Mouse (Mus musculus) hindbrain, embryonic 15.5 days (tissue): Measurements from ENCODE around the gene Prss22. TPM values are rescaled to one million over a fixed set of nuclear protein-coding genes. Genes with fewer than 3 reads are reported as not detected.

Source experiments
- ATAC-seq: fragments of 200-750 bp; cut with Nextera tagmentation; 2 replicates; pipeline ENCODE4 v1.8.0; 2017; ENCODE audit warnings: low read depth, moderate number of reproducible peaks, moderate TSS enrichment; ENCODE audit not compliant: low FRiP score
- H3K27ac ChIP-seq: fragments of 300-500 bp; sonication (generic); replicated peaks from 2 replicates; pipeline ENCODE4 v1.5.1; 2015; ENCODE audit warnings: mild to moderate bottlenecking, inconsistent platforms
- H3K27me3 ChIP-seq: fragments of 300-500 bp; sonication (generic); 2 replicates; pipeline ENCODE4 v1.6.1; 2015; ENCODE audit warnings: control low read depth, inconsistent platforms
- H3K36me3 ChIP-seq: fragments of 300-500 bp; sonication (generic); 2 replicates; pipeline ENCODE4 v1.6.1; 2015; ENCODE audit warnings: control low read depth, inconsistent platforms
- H3K4me1 ChIP-seq: fragments of 300-500 bp; sonication (generic); replicated peaks from 2 replicates; pipeline ENCODE4 v1.6.1; 2015; ENCODE audit warnings: control low read depth, inconsistent platforms
- H3K4me2 ChIP-seq: fragments of 300-500 bp; sonication (generic); 2 replicates; pipeline ENCODE4 v1.6.1; 2015; ENCODE audit warnings: moderate library complexity, mild to moderate bottlenecking, inconsistent platforms
- H3K4me3 ChIP-seq: fragments of 300-500 bp; sonication (generic); 2 replicates; pipeline ENCODE4 v1.5.1; 2015; ENCODE audit warnings: mild to moderate bottlenecking, inconsistent platforms
- H3K9ac ChIP-seq: fragments of 300-500 bp; sonication (generic); 2 replicates; pipeline ENCODE4 v1.6.1; 2015; ENCODE audit warnings: inconsistent platforms
- H3K9me3 ChIP-seq: fragments of 300-500 bp; sonication (generic); 2 replicates; pipeline ENCODE4 v1.6.1; 2016; ENCODE audit warnings: control low read depth, inconsistent platforms
- WGBS: fragments of 180-500 bp; shearing (Covaris S2); methylation state at CpG from one replicate; pipeline ENCODE4 v1.1.7; 2015; 5-methylcytosine and 5-hydroxymethylcytosine counted together
- polyA plus RNA-seq: library from polyadenylated mRNA; unstranded; fragments of >200 nt; fragmentation: Nextera tagmentation; extraction: Ambion mirVana; gene quantifications from 2 replicates; pipeline ENCODE4 v1.2.1, GENCODE M21; 2015

The Prss22 gene
- polyA plus RNA-seq, 1 experiment from 2014 or later: not detected

- WGBS: 88% methylated on average over 5 of the region's 5 CpGs
- H3K9me3 ChIP-seq: no peaks in the 10 kb centered on the region
- H3K27ac ChIP-seq: no peak overlapping the region
- H3K4me2 ChIP-seq: no peak overlapping the region
- ATAC-seq: no peak
- H3K36me3 ChIP-seq: no peaks in the 10 kb centered on the region
- no peaks in the 10 kb centered on the region for H3K27me3 ChIP-seq
- no peaks in the 10 kb centered on the region for H3K4me1 ChIP-seq
- H3K9ac ChIP-seq: no peak overlapping the region
- H3K4me3 ChIP-seq: no peak overlapping the region
Measured at GRCm38 (mm10) chr17:24014433-24014965, 16.6 kb upstream of the Prss22 start.

GRCm38 (mm10) chr17:24012921-24013320 is 15.0 kb upstream of the Prss22 start:
- no peaks in the 10 kb centered on the region for H3K4me1 ChIP-seq
- H3K27ac ChIP-seq: no peak overlapping the region
- WGBS: 74% methylated on average over 2 of the region's 2 CpGs
- no peak overlapping the region for H3K4me3 ChIP-seq
- no peak overlapping the region for H3K9ac ChIP-seq
- no peak overlapping the region for H3K4me2 ChIP-seq
- no peak for ATAC-seq
- no peaks in the 10 kb centered on the region for H3K27me3 ChIP-seq
- no peaks in the 10 kb centered on the region for H3K9me3 ChIP-seq
- no peaks in the 10 kb centered on the region for H3K36me3 ChIP-seq

GRCm38 (mm10) chr17:24009617-24010016 is 11.7 kb upstream of the Prss22 start:
- Histone ChIP-seq H3K4me1 (no peaks in the 10 kb centered on the region), H3K4me2 (no peak overlapping the region), H3K36me3 (no peaks in the 10 kb centered on the region), H3K4me3 (no peak overlapping the region), H3K9ac (no peak overlapping the region), H3K9me3 (no peaks in the 10 kb centered on the region), H3K27me3 (no peaks in the 10 kb centered on the region), H3K27ac (no peak overlapping the region)
- WGBS: 59% methylated on average over 5 of the region's 5 CpGs
- ATAC-seq: no peak

- Histone ChIP-seq H3K36me3 (no peaks in the 10 kb centered on the region), H3K4me3 (no peak overlapping the region), H3K9ac (no peak overlapping the region), H3K9me3 (no peaks in the 10 kb centered on the region), H3K4me1 (no peaks in the 10 kb centered on the region), H3K27me3 (no peaks in the 10 kb centered on the region), H3K27ac (no peak overlapping the region), H3K4me2 (no peak overlapping the region)
- no peak for ATAC-seq
- WGBS: 86% methylated on average over 4 of the region's 4 CpGs
Measured at GRCm38 (mm10) chr17:24008105-24008504, 10.2 kb upstream of the Prss22 start.

GRCm38 (mm10) chr17:24007391-24007790 is 9.5 kb upstream of the Prss22 start:
- ATAC-seq: no peak
- Histone ChIP-seq H3K4me3 (no peak overlapping the region), H3K9me3 (no peaks in the 10 kb centered on the region), H3K9ac (no peak overlapping the region), H3K4me1 (no peaks in the 10 kb centered on the region), H3K27ac (no peak overlapping the region), H3K36me3 (no peaks in the 10 kb centered on the region), H3K27me3 (no peaks in the 10 kb centered on the region), H3K4me2 (no peak overlapping the region)
- WGBS: 72% methylated on average over 1 of the region's 1 CpGs

GRCm38 (mm10) chr17:24006930-24007329 is 9.0 kb upstream of the Prss22 start:
- Histone ChIP-seq H3K27me3 (no peaks in the 10 kb centered on the region), H3K4me2 (no peak overlapping the region), H3K4me1 (no peaks in the 10 kb centered on the region), H3K9ac (no peak overlapping the region), H3K9me3 (no peaks in the 10 kb centered on the region), H3K36me3 (no peaks in the 10 kb centered on the region), H3K27ac (no peak overlapping the region), H3K4me3 (no peak overlapping the region)
- ATAC-seq: no peak
- WGBS: 51% methylated on average over 2 of the region's 2 CpGs

GRCm38 (mm10) chr17:24005049-24005448 is 7.1 kb upstream of the Prss22 start:
- Histone ChIP-seq H3K27me3 (no peaks in the 10 kb centered on the region), H3K4me1 (no peaks in the 10 kb centered on the region), H3K9me3 (no peaks in the 10 kb centered on the region), H3K4me3 (no peak overlapping the region), H3K36me3 (no peaks in the 10 kb centered on the region), H3K9ac (no peak overlapping the region), H3K27ac (no peak overlapping the region), H3K4me2 (no peak overlapping the region)
- ATAC-seq: no peak
- 92% methylated on average over 3 of the region's 3 CpGs for WGBS

GRCm38 (mm10) chr17:24004071-24004665 is 6.3 kb upstream of the Prss22 start:
- H3K4me1 ChIP-seq: no peaks in the 10 kb centered on the region

GRCm38 (mm10) chr17:24000404-24000803 is 2.5 kb upstream of the Prss22 start:
- ATAC-seq: no peak
- no peak overlapping the region for H3K9ac ChIP-seq
- H3K36me3 ChIP-seq: no peaks in the 10 kb centered on the region
- no peak overlapping the region for H3K27ac ChIP-seq
- 64% methylated on average over 5 of the region's 5 CpGs for WGBS
- H3K4me3 ChIP-seq: no peak overlapping the region
- H3K4me1 ChIP-seq: no peaks in the 10 kb centered on the region
- no peak overlapping the region for H3K4me2 ChIP-seq
- H3K27me3 ChIP-seq: no peaks in the 10 kb centered on the region
- H3K9me3 ChIP-seq: no peaks in the 10 kb centered on the region

More at GRCm38 (mm10) chr17:24004071-24004665, 6.3 kb upstream of the Prss22 start:
- WGBS: 90% methylated on average over 14 of the region's 14 CpGs
- no peak for ATAC-seq
- no peak overlapping the region for H3K4me2 ChIP-seq
- no peaks in the 10 kb centered on the region for H3K9me3 ChIP-seq
- H3K27ac ChIP-seq: no peak overlapping the region
- no peak overlapping the region for H3K9ac ChIP-seq
- no peaks in the 10 kb centered on the region for H3K27me3 ChIP-seq
- H3K36me3 ChIP-seq: no peaks in the 10 kb centered on the region
- no peak overlapping the region for H3K4me3 ChIP-seq

GRCm38 (mm10) chr17:23998383-23998782 is 483 bp upstream of the Prss22 start:
- Histone ChIP-seq H3K36me3 (no peaks in the 10 kb centered on the region), H3K27ac (no peak overlapping the region), H3K9ac (no peak overlapping the region), H3K4me1 (peaks cover 7% of the 10 kb centered on the region; the same call in 1 of the 2 replicates), H3K4me2 (no peak overlapping the region), H3K9me3 (no peaks in the 10 kb centered on the region), H3K4me3 (no peak overlapping the region), H3K27me3 (no peaks in the 10 kb centered on the region)
- ATAC-seq: no peak
- WGBS: 80% methylated on average over 6 of the region's 6 CpGs

- Histone ChIP-seq H3K4me1 (peaks cover 12% of the 10 kb centered on the region), H3K36me3 (no peaks in the 10 kb centered on the region), H3K4me3 (no peak overlapping the region), H3K27ac (no peak overlapping the region), H3K27me3 (no peaks in the 10 kb centered on the region), H3K9ac (no peak overlapping the region), H3K9me3 (no peaks in the 10 kb centered on the region), H3K4me2 (no peak overlapping the region)
- WGBS: 30% methylated on average over 1 of the region's 1 CpGs
- ATAC-seq: no peak
Measured at GRCm38 (mm10) chr17:23995421-23995820, 2.5 kb downstream of the Prss22 start.

GRCm38 (mm10) chr17:23994667-23995066 is 3.2 kb downstream of the Prss22 start:
- Histone ChIP-seq H3K27ac (no peak overlapping the region), H3K9me3 (no peaks in the 10 kb centered on the region), H3K4me2 (no peak overlapping the region), H3K27me3 (no peaks in the 10 kb centered on the region), H3K4me1 (peaks cover 12% of the 10 kb centered on the region), H3K4me3 (no peak overlapping the region), H3K9ac (no peak overlapping the region), H3K36me3 (no peaks in the 10 kb centered on the region)
- 77% methylated on average over 7 of the region's 7 CpGs for WGBS
- ATAC-seq: no peak
